Mouse (Mus musculus): ENCODE data around the gene Dpp9. TPM values are rescaled to one million over a fixed set of nuclear protein-coding genes. Genes with fewer than 3 reads are reported as not detected.
A peak's percentile ranks its signal among the peaks of the same experiment; 100 is the strongest.

The Dpp9 gene
- total RNA-seq, 2 experiments from 2014 or later = 32.8 to 36.6 TPM

- peak; percentile 92 to 95 for DNase-seq
- intact Hi-C loops (cut with DNase I) = no loop called here
Observed at GRCm38 (mm10) chr17:56241541-56242401, 23.1 kb upstream of the Dpp9 start.

GRCm38 (mm10) chr17:56233818-56234469 is 15.2 kb upstream of the Dpp9 start:
- intact Hi-C loops (cut with DNase I) = no loop called here
- DNase-seq = peak; percentile 36 to 58

GRCm38 (mm10) chr17:56233389-56233788 is 14.7 kb upstream of the Dpp9 start:
- intact Hi-C loops (cut with DNase I) = no loop called here

GRCm38 (mm10) chr17:56229943-56230342 is 11.2 kb upstream of the Dpp9 start:
- intact Hi-C loops (cut with DNase I) = no loop called here

More at GRCm38 (mm10) chr17:56233389-56233788, 14.7 kb upstream of the Dpp9 start:
- no peak for DNase-seq

GRCm38 (mm10) chr17:56226566-56226965 is 7.9 kb upstream of the Dpp9 start:
- intact Hi-C loops (cut with DNase I) = no loop called here
- no peak for DNase-seq

More at GRCm38 (mm10) chr17:56229943-56230342, 11.2 kb upstream of the Dpp9 start:
- no peak for DNase-seq

- intact Hi-C loops (cut with DNase I) = no loop called here
Observed at GRCm38 (mm10) chr17:56224916-56225315, 6.2 kb upstream of the Dpp9 start.

GRCm38 (mm10) chr17:56219805-56220204 is 1.1 kb upstream of the Dpp9 start:
- intact Hi-C loops (cut with DNase I) = loop anchor here (2.0 kb wide), 1 partner anchor 33 kb away; no protein-coding TSS in a partner anchor
- peak; percentile 78 to 79 for DNase-seq

More at GRCm38 (mm10) chr17:56224916-56225315, 6.2 kb upstream of the Dpp9 start:
- no peak for DNase-seq

- no peak for DNase-seq
- intact Hi-C loops (cut with DNase I) = loop anchor here (2.0 kb wide), 1 partner anchor 34 kb away; no protein-coding TSS in a partner anchor
Observed at GRCm38 (mm10) chr17:56219251-56219650, 546 bp upstream of the Dpp9 start.

GRCm38 (mm10) chr17:56217670-56218069 is 1.0 kb downstream of the Dpp9 start:
- intact Hi-C loops (cut with DNase I) = loop anchor here (2.0 kb wide), 1 partner anchor 35 kb away; no protein-coding TSS in a partner anchor

GRCm38 (mm10) chr17:56214229-56214628 is 4.5 kb downstream of the Dpp9 start:
- intact Hi-C loops (cut with DNase I) = no loop called here
- no peak for DNase-seq

More at GRCm38 (mm10) chr17:56217670-56218069, 1.0 kb downstream of the Dpp9 start:
- DNase-seq = no peak

- intact Hi-C loops (cut with DNase I) = no loop called here
- DNase-seq = no peak
Observed at GRCm38 (mm10) chr17:56212676-56213075, 6.0 kb downstream of the Dpp9 start.

- peak in 1 of 2 experiments; percentile 32 for DNase-seq
- intact Hi-C loops (cut with DNase I) = no loop called here
Observed at GRCm38 (mm10) chr17:56211090-56211489, 7.6 kb downstream of the Dpp9 start.

GRCm38 (mm10) chr17:56208821-56209220 is 9.9 kb downstream of the Dpp9 start:
- no peak for DNase-seq
- intact Hi-C loops (cut with DNase I) = no loop called here

- no peak for DNase-seq
- intact Hi-C loops (cut with DNase I) = no loop called here
Observed at GRCm38 (mm10) chr17:56207963-56208530, 10.7 kb downstream of the Dpp9 start.

GRCm38 (mm10) chr17:56206986-56207674 is 11.6 kb downstream of the Dpp9 start:
- intact Hi-C loops (cut with DNase I) = no loop called here
- no peak for DNase-seq

GRCm38 (mm10) chr17:56206276-56206884 is 12.3 kb downstream of the Dpp9 start:
- DNase-seq = no peak
- intact Hi-C loops (cut with DNase I) = no loop called here

GRCm38 (mm10) chr17:56203729-56204128 is 15.0 kb downstream of the Dpp9 start:
- DNase-seq = no peak
- intact Hi-C loops (cut with DNase I) = no loop called here

- no peak for DNase-seq
- intact Hi-C loops (cut with DNase I) = no loop called here
Observed at GRCm38 (mm10) chr17:56202476-56202875, 16.2 kb downstream of the Dpp9 start.

GRCm38 (mm10) chr17:56201642-56202041 is 17.1 kb downstream of the Dpp9 start:
- intact Hi-C loops (cut with DNase I) = no loop called here
- DNase-seq = no peak

- intact Hi-C loops (cut with DNase I) = no loop called here
- DNase-seq = no peak
Observed at GRCm38 (mm10) chr17:56200586-56200985, 18.1 kb downstream of the Dpp9 start.
